Mouse (Mus musculus) midbrain, postnatal 0 days (tissue): Measurements from ENCODE around the gene Usp18. TPM values are rescaled to one million over a fixed set of nuclear protein-coding genes. Genes with fewer than 3 reads are reported as not detected.

Source experiments
- ATAC-seq: fragments of 200-750 bp; cut with Nextera tagmentation; 2 replicates; pipeline ENCODE4 v1.8.0; 2017; ENCODE audit warnings: moderate number of reproducible peaks, mild to moderate bottlenecking, moderate TSS enrichment, moderate library complexity; ENCODE audit not compliant: low FRiP score
- DNase-seq: peaks from one replicate; pipeline ENCODE4 v3.0.0-alpha.2; 2015; ENCODE audit warnings: low spot score
- H3K27ac ChIP-seq: fragments of 300-500 bp; sonication (generic); 2 replicates; pipeline ENCODE4 v1.5.1; 2014; ENCODE audit warnings: low read depth, mild to moderate bottlenecking, low read length, mixed read lengths
- H3K27me3 ChIP-seq: fragments of 300-500 bp; sonication (generic); 2 replicates; pipeline ENCODE4 v1.6.1; 2014; ENCODE audit warnings: low read length, control low read depth, mixed read lengths; ENCODE audit not compliant: insufficient read depth
- H3K36me3 ChIP-seq: fragments of 300-500 bp; sonication (generic); 2 replicates; pipeline ENCODE4 v1.6.1; 2014; ENCODE audit warnings: low read length, control low read depth, mixed read lengths; ENCODE audit not compliant: insufficient read depth
- H3K4me1 ChIP-seq: fragments of 300-500 bp; sonication (generic); 2 replicates; pipeline ENCODE4 v1.6.1; 2014; ENCODE audit warnings: mild to moderate bottlenecking, control low read depth, antibody characterized with exemption, low read length, mixed read lengths; ENCODE audit not compliant: insufficient read depth
- H3K4me2 ChIP-seq: fragments of 300-500 bp; sonication (generic); 2 replicates; pipeline ENCODE4 v1.6.1; 2014; ENCODE audit warnings: low read depth, mild to moderate bottlenecking, low read length, mixed read lengths; ENCODE audit not compliant: poor library complexity, severe bottlenecking
- H3K4me3 ChIP-seq: fragments of 300-500 bp; sonication (generic); 2 replicates; pipeline ENCODE4 v1.5.1; 2014; ENCODE audit warnings: low read depth, mild to moderate bottlenecking, low read length, moderate library complexity
- H3K9ac ChIP-seq: fragments of 300-500 bp; sonication (generic); replicated peaks from 2 replicates; pipeline ENCODE4 v1.6.1; 2014; ENCODE audit warnings: mild to moderate bottlenecking, low read length, moderate library complexity, mixed read lengths; ENCODE audit not compliant: poor library complexity, severe bottlenecking
- H3K9me3 ChIP-seq: fragments of 300-500 bp; sonication (generic); 2 replicates; pipeline ENCODE4 v1.6.1; 2016; ENCODE audit warnings: low read length, control low read depth
- CTCF ChIP-seq: IDR thresholded peaks from 2 replicates; pipeline ENCODE4 v1.5.1; 2016; ENCODE audit warnings: antibody characterized with exemption, mild to moderate bottlenecking
- WGBS: fragments of 180-500 bp; shearing (Covaris S2); extraction: QIAGEN DNeasy Blood & Tissue Kit; methylation state at CpG from one replicate; pipeline ENCODE4 v1.1.7; 2014; 5-methylcytosine and 5-hydroxymethylcytosine counted together
- polyA plus RNA-seq: library from polyadenylated mRNA; unstranded; fragments of >200 nt; fragmentation: Nextera tagmentation; extraction: Ambion mirVana; gene quantifications from 2 replicates; pipeline ENCODE4 v1.2.1, GENCODE M21; 2015
- total RNA-seq: library from RNA; depleted of rRNA; stranded (reverse); fragments of >200 nt; gene quantifications from 2 replicates; pipeline ENCODE4 v1.2.3, GENCODE M21; 2014

Gene Usp18
- total and polyA plus RNA-seq, 2 experiments from 2014 or later = 1.1 to 2.0 TPM

- WGBS = 91% methylated on average over 10 of the region's 10 CpGs
- Histone ChIP-seq H3K36me3 (no peaks in the 10 kb centered on the region), H3K9me3 (no peaks in the 10 kb centered on the region), H3K4me1 (no peaks in the 10 kb centered on the region), H3K4me2 (no peak overlapping the region), H3K27me3 (no peaks in the 10 kb centered on the region), H3K4me3 (no peak overlapping the region), H3K9ac (no peak overlapping the region), H3K27ac (no peak overlapping the region)
- DNase-seq = no peak
- ATAC-seq = no peak
- no peak for TF ChIP-seq CTCF
Observed at GRCm38 (mm10) chr6:121220181-121220580, 25.5 kb upstream of the Usp18 start.

- TF ChIP-seq CTCF = no peak
- Histone ChIP-seq H3K27me3 (no peaks in the 10 kb centered on the region), H3K4me3 (no peak overlapping the region), H3K4me1 (no peaks in the 10 kb centered on the region), H3K4me2 (no peak overlapping the region), H3K27ac (no peak overlapping the region), H3K36me3 (no peaks in the 10 kb centered on the region), H3K9me3 (no peaks in the 10 kb centered on the region), H3K9ac (no peak overlapping the region)
- 87% methylated on average over 8 of the region's 8 CpGs for WGBS
- DNase-seq (no peak), ATAC-seq (no peak)
Observed at GRCm38 (mm10) chr6:121221876-121222597, 23.7 kb upstream of the Usp18 start.

- H3K36me3 ChIP-seq = no peaks in the 10 kb centered on the region
Observed at GRCm38 (mm10) chr6:121223001-121223400, 22.7 kb upstream of the Usp18 start.

GRCm38 (mm10) chr6:121224067-121224466 lies 21.6 kb upstream of the Usp18 start:
- 82% methylated on average over 5 of the region's 5 CpGs for WGBS
- no peak overlapping the region for H3K4me2 ChIP-seq
- no peaks in the 10 kb centered on the region for H3K9me3 ChIP-seq
- no peaks in the 10 kb centered on the region for H3K36me3 ChIP-seq
- no peak overlapping the region for H3K27ac ChIP-seq
- no peaks in the 10 kb centered on the region for H3K4me1 ChIP-seq
- TF ChIP-seq CTCF = no peak
- no peaks in the 10 kb centered on the region for H3K27me3 ChIP-seq
- no peak for ATAC-seq
- no peak overlapping the region for H3K4me3 ChIP-seq
- no peak overlapping the region for H3K9ac ChIP-seq
- no peak for DNase-seq

More at GRCm38 (mm10) chr6:121223001-121223400, 22.7 kb upstream of the Usp18 start:
- no peak for TF ChIP-seq CTCF
- DNase-seq (no peak), ATAC-seq (no peak)
- H3K9me3 ChIP-seq = no peaks in the 10 kb centered on the region
- no peak overlapping the region for H3K4me3 ChIP-seq
- no peak overlapping the region for H3K9ac ChIP-seq
- no peaks in the 10 kb centered on the region for H3K27me3 ChIP-seq
- no peak overlapping the region for H3K4me2 ChIP-seq
- WGBS = 95% methylated on average over 14 of the region's 14 CpGs
- no peak overlapping the region for H3K27ac ChIP-seq
- no peaks in the 10 kb centered on the region for H3K4me1 ChIP-seq

- 44% methylated on average over 6 of the region's 6 CpGs for WGBS
- Histone ChIP-seq H3K9me3 (no peaks in the 10 kb centered on the region), H3K4me2 (no peak overlapping the region), H3K27ac (no peak overlapping the region), H3K27me3 (no peaks in the 10 kb centered on the region), H3K4me1 (no peaks in the 10 kb centered on the region), H3K4me3 (no peak overlapping the region), H3K36me3 (no peaks in the 10 kb centered on the region), H3K9ac (no peak overlapping the region)
- DNase-seq = no peak
- no peak for TF ChIP-seq CTCF
- ATAC-seq = no peak
Observed at GRCm38 (mm10) chr6:121224993-121225392, 20.7 kb upstream of the Usp18 start.

- ATAC-seq = no peak
- WGBS = 65% methylated on average over 4 of the region's 4 CpGs
- H3K36me3 ChIP-seq = no peaks in the 10 kb centered on the region
- H3K4me3 ChIP-seq = no peak overlapping the region
- H3K27ac ChIP-seq = no peak overlapping the region
- DNase-seq = no peak
- no peak overlapping the region for H3K9ac ChIP-seq
- no peaks in the 10 kb centered on the region for H3K9me3 ChIP-seq
- no peaks in the 10 kb centered on the region for H3K27me3 ChIP-seq
- no peak overlapping the region for H3K4me2 ChIP-seq
- no peak for TF ChIP-seq CTCF
- H3K4me1 ChIP-seq = no peaks in the 10 kb centered on the region
Observed at GRCm38 (mm10) chr6:121226043-121226442, 19.7 kb upstream of the Usp18 start.
